Mouse (Mus musculus): ENCODE data around the gene Sdr39u1. TPM values are rescaled to one million over a fixed set of nuclear protein-coding genes. Genes with fewer than 3 reads are reported as not detected.

The Sdr39u1 gene
- total RNA-seq, 2 experiments from 2014 or later: 111 to 122 TPM

DNA sequence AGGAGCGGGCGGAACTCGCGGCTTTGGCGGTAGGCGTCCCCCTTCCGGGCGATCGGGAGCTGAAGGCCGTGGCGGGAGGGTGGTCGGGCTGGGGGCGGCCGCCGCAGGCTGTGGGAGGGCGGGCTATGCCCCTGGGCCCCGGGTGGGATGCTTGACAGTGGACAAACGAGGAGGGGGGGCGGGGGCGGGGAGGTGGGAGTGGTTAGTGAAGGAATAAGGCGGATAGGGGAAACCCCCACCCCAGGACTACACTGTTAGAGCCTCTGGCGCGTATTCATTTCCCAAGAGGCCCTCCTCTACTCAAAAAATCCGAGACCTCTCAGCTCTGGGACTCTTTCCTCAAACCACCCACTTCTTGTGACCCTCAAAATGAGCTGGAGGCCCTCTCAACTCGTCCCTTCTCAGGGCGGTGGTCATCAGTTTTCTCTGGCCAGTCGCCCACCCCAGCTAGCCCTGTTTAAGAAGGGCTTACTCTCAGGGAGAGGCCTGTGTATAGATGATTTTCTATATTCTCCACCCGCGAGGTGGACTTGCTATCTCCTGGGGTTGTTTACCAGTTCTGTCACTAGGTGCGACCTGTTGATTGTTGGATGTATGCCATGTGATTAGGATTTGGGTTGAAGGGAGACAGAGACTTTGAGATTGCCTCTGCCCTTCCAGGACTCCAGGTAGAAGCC lies 14.8 kb downstream of the Sdr39u1 start:
- intact Hi-C loops (cut with DNase I): no loop called here
- no peak for DNase-seq

DNA sequence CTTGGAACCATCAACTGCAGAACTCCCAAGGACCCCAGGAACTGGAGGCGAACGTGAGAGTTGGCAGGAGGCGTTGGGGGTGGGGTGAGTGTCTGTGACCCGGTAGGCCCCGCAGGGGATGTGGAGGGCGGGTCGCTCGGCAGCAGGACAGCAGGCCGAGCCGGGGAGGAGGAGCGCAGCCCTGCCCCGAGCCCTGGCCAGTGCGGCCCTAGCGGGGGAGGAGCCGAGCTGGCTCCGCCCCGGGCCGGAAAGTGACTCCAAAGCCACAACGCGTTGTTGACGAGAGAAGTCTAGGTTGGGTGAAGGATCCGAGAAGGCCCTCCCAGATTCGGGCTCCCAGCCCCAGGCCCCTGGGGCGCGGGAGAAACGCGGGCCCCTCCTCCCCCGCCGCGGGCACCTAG lies 15.4 kb downstream of the Sdr39u1 start, which contains the start of gene Khnyn:
Gene Khnyn (plus strand): TSS at position 235 of the 401 bp plus-strand sequence.
- intact Hi-C loops (cut with DNase I): no loop called here

DNA sequence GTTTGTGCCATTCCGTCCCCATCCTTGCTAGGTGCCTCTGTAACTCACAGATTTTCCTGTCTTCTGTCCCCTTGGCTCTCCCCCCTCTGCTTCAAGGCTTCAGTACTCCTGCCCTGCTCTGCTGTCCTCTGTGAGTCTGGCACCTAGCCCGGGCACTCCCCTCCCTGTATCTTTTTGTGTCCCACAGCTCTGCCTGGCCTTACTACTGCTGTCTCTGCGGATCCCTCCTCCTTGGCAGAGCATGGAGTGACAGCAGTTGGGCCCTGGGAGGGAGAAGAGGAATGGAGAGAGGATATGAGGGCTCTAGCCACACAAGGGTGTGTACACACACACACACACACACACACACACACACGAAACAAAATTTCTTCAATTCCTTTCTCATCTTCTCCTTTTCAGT lies 15.9 kb downstream of the Sdr39u1 start, which contains the start of gene Cbln3:
Gene Cbln3 (minus strand): TSS at position 227 of the 400 bp plus-strand sequence.
- DNase-seq: peak in 1 of 2 experiments; percentile 57
- intact Hi-C loops (cut with DNase I): no loop called here

More for the DNA sequence above, 15.4 kb downstream of the Sdr39u1 start, which contains the start of gene Khnyn:
- DNase-seq: peak; percentile 91

DNA sequence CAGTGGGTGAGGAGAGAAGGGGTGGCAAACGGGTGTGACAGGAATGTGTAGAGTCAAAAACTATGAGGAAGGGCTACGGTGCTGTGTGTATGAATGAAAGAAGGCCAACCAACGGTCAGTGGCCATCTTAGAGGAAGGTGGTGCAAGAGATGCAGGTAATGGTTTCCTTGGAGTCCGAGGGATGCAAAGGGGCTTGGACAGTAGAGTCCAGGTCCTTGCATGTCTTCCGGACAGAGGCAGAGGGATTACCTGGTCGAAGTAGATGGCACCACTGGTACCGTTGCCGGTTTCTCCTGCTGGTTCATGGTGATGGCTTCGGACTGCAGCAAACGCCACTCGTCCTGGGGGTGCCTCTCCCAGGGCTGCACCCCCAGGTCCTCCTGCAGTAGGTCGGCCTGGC lies 16.4 kb downstream of the Sdr39u1 start:
- DNase-seq: no peak
- intact Hi-C loops (cut with DNase I): no loop called here

DNA sequence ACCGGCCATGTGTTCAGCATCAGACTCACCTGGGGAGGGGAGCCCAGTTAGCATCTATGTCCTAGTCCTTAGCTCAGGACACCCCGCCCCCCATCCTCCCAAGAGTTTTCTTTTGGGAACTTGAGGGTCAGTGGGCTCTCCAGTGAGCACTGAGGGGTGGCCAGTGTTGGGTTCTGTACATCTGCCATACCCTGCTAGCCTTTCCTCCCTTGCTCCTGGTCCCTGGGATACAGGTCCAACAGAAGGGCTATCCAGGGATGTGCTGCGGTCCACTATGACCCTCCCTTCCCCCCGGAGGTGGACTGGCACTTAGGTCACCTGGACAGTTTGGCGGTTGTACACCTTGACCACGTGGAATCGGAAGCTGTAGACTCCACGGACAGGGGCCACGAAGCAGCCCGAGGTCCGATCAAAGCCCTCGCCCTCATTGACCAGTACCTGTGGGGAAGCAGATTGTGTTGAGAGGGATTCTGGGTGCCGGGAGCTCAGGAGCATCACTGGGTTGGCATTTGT lies 16.9 kb downstream of the Sdr39u1 start:
- intact Hi-C loops (cut with DNase I): no loop called here
- DNase-seq: no peak

DNA sequence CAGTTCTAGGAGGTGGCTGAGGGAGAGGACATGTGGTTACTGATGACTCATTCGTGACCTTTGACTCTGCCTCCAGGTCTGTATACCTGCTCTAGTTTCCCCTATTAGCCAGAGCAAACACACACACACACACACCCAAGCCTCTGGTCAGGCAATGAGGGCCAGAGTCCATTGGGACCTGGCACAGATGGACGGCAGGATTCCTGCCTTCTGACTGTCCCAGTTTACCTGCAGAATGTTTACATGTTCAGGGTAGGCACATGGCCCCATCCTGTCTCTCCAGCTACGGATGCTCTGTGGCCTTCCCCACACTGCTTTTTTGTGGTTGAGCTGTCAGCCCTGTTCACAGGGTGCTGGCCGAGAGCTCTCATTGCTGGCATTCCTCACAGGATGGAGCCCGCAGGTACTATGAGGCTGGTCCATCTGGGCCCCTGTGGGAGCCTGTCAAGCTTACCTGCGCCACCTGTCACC lies 17.9 kb downstream of the Sdr39u1 start:
- intact Hi-C loops (cut with DNase I): no loop called here
- no peak for DNase-seq

DNA sequence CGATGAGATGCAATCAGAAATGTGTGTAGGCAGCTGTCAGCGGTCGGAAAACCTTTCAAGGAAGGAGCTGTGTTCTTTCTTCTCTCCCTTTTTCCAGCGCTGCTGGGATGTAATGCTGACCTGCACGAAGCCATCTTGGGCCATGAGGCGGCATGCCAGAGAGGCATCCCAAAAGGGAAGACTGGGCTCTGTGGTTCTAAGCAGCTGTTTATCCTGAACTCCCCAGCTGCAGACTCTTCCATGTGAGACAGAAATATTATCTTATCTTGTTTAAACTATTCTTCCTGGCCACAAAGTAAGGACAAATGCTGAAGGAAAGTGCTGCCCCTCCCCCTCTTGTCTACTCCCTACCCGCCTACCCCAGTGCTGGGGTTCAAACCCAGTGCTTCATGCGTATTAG lies 19.1 kb downstream of the Sdr39u1 start:
- intact Hi-C loops (cut with DNase I): no loop called here
- DNase-seq: no peak

DNA sequence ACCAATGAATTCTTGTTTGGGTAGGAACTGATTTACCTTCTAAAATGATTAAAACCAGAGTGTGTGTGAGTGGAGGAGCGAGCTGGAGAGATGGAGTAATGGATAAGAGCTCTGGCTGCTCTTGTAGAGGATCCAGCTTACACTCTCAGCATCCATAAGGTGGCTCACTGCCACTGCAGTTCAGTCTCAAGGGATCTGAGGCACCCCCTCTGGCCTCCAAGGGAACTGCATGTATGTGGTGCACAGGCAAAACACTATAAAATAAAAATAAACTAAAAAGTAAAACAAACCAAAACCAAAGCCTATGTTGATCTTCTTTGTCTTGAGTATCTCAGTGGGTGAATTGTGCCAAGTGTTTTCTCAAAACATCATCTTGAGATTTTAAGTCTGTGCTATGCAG lies 20.5 kb downstream of the Sdr39u1 start:
- no peak for DNase-seq
- intact Hi-C loops (cut with DNase I): no loop called here

DNA sequence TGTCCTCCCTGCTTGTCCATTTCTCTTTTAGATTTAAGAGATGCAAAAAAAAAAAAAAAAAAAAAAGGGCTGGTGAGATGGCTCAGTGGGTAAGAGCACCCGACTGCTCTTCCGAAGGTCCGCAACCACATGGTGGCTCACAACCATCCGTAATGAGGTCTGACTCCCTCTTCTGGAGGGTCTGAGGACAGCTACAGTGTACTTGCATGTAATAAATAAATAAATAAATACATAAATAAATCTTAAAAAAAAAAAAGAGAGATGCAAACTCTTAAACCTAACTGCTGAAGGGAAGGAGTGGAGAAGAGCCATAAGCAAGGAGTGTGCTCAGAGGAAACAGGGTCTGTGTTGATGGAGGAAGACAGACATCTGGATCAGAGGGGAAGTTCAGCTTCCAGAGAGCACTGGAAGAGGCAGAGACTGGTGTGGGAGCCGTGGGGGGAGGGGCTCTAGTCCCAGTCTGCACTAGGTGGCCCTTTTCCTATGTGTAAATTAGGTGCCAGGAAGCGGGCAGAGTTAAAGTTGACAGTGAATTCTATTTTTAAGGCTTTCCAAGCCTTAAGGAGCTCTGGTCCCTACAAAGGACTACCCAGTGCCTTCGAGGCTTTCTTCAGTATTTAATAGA lies 21.7 kb downstream of the Sdr39u1 start:
- intact Hi-C loops (cut with DNase I): no loop called here
- no peak for DNase-seq

DNA sequence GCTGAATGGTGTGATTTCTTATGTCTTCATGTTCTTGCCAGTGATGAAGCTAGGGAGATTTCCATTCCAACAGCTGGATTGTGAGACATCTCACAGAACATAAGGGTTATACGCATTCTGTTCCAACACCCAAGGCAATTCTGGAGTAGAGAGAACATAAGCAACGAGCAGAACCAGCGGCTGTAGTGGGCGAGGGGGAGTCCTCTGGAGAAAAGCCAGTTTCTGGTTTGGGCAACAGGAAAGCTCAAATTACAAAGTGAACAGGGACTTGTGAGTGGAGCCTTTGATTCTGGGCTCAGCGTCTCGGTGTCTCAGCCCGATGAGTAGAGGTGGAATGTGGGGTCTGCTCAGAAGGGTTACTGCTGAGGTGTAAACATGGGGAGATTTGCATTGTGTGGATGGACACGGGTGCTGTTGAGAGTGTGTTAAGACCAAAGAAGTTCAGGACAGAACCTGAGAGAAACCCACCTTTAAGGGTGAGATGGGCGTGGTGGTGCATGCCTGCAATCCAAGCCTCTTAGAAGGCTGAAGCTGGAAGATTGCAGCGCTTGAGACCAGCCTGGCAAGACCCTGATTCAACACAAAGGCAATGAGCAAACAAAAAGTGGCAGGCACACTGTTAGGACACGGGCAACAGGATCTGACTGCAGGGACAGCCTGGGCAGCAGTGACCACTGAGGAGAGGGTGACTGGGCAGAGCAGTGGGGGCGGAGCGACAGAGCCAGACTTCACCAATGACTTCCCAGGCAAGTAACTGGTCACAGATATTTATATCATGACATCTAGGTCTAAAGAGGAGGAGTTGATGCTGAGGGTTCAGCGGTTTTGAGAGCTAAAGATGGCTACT lies 22.4 kb downstream of the Sdr39u1 start:
- intact Hi-C loops (cut with DNase I): no loop called here

DNA sequence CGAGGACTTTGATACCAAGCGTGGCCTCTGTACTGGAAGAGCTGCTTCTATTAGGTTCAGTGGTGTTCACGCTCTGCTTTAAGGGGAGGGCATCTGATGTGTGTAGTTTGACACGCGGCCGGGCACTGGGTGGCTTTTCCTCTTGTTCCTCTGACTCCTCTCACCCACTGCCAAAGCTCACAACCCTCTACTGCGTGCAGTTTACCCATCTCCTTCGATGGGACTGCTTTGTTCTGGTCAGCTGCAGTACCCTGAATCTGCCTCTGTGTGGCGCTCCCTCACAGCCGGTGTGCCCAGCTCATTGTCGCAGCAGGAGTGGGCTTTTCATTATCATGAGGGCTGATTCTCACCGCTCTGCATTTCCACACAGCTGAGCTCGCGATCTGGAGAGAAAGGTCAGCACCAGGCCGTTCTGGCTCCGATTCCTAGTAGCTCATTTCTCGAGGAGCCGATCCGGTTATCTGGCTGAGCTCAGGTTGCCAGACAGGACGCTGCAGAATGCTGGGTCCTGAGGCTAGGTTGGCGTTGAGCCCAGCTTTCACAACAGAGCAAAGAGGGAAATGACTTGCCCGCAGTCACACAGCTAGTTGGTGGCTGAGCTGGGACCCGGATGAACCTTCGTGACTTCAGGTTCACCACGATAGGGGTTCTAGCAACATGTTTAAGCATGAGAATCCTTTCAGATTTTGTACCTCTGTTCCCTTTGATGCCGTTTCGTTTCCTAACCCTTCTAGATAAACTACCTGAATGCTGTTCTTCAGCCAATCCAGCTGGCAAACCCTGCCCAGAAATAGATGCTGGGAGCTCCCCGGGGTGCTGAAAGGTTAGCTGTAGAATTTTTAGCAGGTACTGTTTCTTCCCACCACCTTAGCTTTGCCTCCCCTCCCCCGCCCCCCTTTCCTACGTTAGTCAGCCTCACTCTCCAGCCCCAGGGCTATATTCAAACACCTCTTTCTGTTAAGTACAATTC lies 26.1 kb downstream of the Sdr39u1 start:
- peak; percentile 68 to 73 for DNase-seq
- intact Hi-C loops (cut with DNase I): loop anchor here (2.0 kb wide), 1 partner anchor 45 kb away; no protein-coding TSS in a partner anchor

More for the DNA sequence above, 22.4 kb downstream of the Sdr39u1 start:
- DNase-seq: no peak

DNA sequence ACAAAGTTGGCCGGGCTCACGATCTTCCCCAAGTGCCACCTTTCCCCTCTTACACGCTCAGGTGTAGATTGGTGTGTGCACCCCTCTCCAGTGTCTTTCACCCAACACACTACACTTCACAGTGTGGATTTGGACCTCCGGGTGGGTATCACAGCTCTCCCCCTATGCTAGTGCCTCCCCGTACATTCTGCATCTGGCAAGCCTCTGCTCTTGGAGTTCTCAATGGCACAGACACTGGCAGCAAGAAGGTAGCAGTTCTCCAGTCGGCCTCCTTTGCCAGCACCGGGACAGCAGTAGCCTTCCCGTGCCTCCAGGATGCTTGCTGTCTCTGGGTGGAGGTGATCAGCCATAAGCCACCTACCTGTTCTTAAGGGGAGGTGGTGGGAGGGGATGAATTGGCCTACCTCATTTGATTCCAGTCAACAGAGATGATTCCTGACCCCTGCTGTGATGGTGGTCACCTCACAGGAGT lies 26.8 kb downstream of the Sdr39u1 start:
- intact Hi-C loops (cut with DNase I): loop anchor here (2.0 kb wide), 1 partner anchor 46 kb away; no protein-coding TSS in a partner anchor
- DNase-seq: no peak

DNA sequence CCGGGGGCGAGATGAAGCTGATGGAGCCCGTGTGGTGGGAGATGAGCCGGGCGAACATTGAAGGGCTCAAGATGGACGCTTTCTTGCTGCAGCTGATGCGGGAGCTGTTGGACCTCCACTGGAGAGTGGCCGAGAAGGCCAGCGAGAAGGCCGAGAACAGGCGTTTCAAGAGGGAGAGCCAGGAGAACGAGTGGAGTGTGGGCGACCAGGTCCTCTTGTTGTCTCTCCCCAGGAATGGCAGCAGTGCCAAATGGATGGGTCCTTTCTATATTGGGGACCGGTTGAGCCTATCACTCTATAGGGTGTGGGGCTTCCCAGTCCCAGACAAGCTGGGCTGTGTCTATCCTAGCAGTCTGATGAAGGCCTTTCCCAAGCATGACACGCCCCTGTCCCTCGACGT lies 27.5 kb downstream of the Sdr39u1 start:
- DNase-seq: no peak
- intact Hi-C loops (cut with DNase I): loop anchor here (2.0 kb wide), 1 partner anchor 46 kb away; no protein-coding TSS in a partner anchor

DNA sequence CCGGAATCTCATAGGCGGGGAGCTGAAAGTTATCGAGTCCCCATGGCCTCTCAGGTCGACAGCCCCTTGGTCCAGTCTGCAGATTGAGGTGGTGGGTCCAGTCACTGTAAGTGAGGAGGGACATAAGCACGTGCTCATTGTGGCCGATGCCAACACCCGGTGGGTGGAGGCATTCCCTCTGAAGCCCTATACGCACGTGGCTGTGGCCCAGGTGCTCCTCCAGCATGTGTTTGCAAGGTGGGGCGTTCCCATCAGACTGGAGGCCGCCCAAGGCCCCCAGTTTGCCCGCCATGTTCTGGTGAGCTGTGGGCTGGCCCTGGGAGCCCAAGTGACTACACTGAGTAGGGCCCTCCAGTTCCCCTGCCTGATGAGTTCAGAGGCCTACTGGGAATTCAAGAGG lies 28.1 kb downstream of the Sdr39u1 start:
- no peak for DNase-seq
- intact Hi-C loops (cut with DNase I): loop anchor here (2.0 kb wide), 1 partner anchor 47 kb away; no protein-coding TSS in a partner anchor

DNA sequence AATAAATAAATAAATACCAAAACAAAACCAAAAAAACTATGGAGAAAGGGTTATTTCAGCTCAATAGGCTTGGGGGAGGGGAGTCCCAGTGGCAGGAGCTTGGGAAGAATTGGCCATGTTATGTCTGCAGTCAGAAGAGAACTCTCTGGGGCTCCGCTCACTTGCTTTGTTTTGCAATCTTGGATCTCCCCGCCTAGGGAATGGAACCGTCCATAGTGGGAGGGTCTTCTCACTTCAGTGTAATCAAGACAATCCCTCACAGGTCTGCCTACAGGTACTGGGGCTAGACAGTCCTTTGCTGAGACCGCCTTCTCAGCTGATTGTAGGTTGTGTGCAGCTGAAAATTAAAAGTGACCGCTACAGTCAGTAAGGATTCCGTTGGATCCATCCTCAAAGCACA lies 30.6 kb downstream of the Sdr39u1 start:
- intact Hi-C loops (cut with DNase I): no loop called here

DNA sequence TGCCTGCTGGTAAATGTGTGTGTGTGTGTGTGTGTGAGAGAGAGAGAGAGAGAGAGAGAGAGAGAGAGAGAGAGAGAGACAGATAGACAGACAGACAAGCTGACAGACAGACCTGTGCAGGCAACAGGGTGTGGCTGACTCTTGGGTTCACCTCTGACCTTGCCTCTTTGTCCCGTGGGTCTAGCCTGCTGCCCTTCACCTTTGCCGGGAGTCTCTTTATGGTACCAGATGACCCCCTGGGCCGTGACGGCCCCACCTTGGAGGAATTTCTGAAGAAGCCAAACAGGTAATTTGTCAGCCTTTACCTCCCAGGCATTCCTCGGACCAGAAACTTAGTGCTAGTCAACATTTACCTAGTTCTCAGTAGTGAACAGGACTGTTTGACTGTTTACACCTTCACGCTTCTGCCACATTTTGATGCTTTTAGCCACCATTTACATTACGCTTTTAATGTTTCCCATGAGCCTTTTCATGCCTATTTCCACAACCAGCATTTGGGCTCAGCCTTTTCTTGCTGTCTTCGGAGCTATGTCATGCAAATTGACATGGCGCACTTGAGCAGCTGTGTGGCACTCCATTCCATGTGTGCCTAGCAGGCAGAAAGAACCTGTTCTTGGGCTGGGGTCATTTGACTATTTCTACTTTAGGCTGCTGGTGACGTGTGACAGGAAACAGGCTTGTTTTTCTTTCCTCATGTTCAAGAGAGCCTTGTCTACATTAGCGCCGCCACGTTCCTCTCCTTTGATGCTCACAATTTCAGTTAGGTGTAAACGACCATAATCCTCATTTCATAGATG lies 31.7 kb downstream of the Sdr39u1 start:
- intact Hi-C loops (cut with DNase I): no loop called here
- no peak for DNase-seq

More for the DNA sequence above, 30.6 kb downstream of the Sdr39u1 start:
- no peak for DNase-seq

DNA sequence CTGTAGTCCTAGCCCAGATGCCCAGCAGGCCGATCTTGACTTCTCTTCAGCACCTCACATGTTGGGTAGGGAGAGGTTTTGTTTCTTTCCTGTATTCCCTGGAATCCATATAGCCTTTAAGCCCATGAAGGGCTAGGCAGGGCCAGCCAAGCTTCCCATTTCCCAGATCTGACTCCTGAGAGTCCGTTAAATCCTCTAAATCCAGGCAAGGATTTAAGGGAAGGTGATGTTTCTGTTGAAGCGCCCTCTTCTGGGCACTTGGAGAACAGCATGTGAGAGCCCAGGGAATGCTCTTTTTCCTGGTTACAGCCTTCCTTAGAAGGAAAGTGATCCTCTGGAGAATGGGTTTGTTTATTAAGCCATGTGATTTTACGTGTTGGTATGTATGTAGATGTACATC lies 33.1 kb downstream of the Sdr39u1 start:
- intact Hi-C loops (cut with DNase I): no loop called here
- DNase-seq: peak in 1 of 2 experiments; percentile 41

DNA sequence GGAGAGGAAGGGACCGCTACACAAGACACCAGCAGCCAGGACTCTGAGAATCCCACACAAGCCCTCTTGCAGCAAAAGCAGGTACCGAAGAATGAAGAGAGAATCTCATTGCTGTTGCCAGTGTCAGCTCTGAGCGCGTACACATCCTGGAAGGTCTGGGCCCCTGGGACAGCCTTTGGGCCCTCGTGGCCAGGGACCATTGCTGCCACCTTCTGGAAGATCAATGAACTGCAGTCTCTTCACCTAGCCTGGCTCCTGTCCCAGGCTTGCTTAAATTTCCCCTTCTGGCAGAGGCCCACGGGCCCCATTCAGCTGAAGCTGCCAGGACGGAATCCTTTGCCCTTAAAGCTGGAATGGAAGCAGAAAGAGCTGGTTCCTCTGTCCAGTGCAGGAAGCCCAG lies 36.3 kb downstream of the Sdr39u1 start:
- intact Hi-C loops (cut with DNase I): loop anchor here (2.0 kb wide), 2 partner anchors 41 to 83 kb away; partner anchors contain the start of gene Nfatc4
- DNase-seq: peak; percentile 64 to 66

Data from gastrocnemius, postnatal 36 days (tissue).